Mouse (Mus musculus) liver, adult 2 months (tissue): ENCODE measurements around the gene Olfr520.

ENCODE experiments used
- CTCF ChIP-seq: fragments of 200-500 bp; IDR thresholded peaks from 2 replicates; pipeline ENCODE4 v1.5.1; 2011; ENCODE audit warnings: low read depth, low read length, control low read depth
- POLR2A ChIP-seq: fragments of 200-500 bp; IDR thresholded peaks from 2 replicates; pipeline ENCODE4 v1.6.1; 2011; ENCODE audit warnings: low read length, control low read depth; ENCODE audit not compliant: insufficient read depth; ENCODE audit errors: extremely low read depth

DNA sequence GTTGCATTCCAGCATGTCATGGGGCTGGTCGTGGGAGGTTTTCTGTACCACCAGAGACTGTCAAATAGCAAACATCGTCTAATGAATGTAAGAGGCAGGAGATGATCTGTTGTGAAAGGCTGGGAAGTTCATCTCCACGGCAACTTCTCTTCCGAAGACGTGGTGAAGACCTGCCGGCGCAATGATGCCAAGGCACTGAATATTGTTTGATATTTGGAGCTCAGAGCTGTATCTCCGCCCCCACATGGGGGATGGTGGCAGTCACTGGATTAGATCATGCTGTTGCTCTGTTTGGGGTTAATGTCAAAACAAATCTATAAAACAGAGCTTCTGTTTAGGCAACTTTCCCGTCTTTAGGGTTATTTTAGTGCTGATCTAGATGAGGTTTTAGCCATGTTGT, 9.2 kb downstream of the Olfr520 start:
- TF ChIP-seq POLR2A (no peak), CTCF (no peak)
